Mouse (Mus musculus) brain, embryonic 18.5 days (tissue): Measurements from ENCODE around the gene Gm10638.
A peak's percentile ranks its signal among the peaks of the same experiment; 100 is the strongest.

ENCODE experiments used
- DNase-seq: peaks from one replicate; pipeline ENCODE4 v3.0.0-alpha.2; 2012; ENCODE audit warnings: low read depth, low spot score

Gm10638 gene

GRCm38 (mm10) chr8:86745221-86745934, at the start of gene Gm10638, which contains the start of gene Siah1a:
TSS of gene Gm10638 (plus strand) at chr8:86745699.
TSS of gene Siah1a (minus strand) at chr8:86745934.
- no peak for DNase-seq

GRCm38 (mm10) chr8:86695703-86696102, 49.8 kb upstream of the Gm10638 start:
- DNase-seq: no peak

GRCm38 (mm10) chr8:86698811-86699421, 46.6 kb upstream of the Gm10638 start:
- no peak for DNase-seq

GRCm38 (mm10) chr8:86699471-86699870, 46.0 kb upstream of the Gm10638 start:
- DNase-seq: no peak

- no peak for DNase-seq
Observed at GRCm38 (mm10) chr8:86702453-86702852, 43.0 kb upstream of the Gm10638 start.

GRCm38 (mm10) chr8:86705317-86705716, 40.2 kb upstream of the Gm10638 start:
- no peak for DNase-seq

- DNase-seq: no peak
Observed at GRCm38 (mm10) chr8:86706756-86707155, 38.7 kb upstream of the Gm10638 start.

GRCm38 (mm10) chr8:86707873-86708272, 37.6 kb upstream of the Gm10638 start:
- no peak for DNase-seq

GRCm38 (mm10) chr8:86712594-86712993, 32.9 kb upstream of the Gm10638 start:
- no peak for DNase-seq

GRCm38 (mm10) chr8:86713407-86714188, 31.9 kb upstream of the Gm10638 start:
- DNase-seq: peak; percentile 84

- no peak for DNase-seq
Observed at GRCm38 (mm10) chr8:86718332-86718994, 27.0 kb upstream of the Gm10638 start.

- no peak for DNase-seq
Observed at GRCm38 (mm10) chr8:86719368-86719767, 26.1 kb upstream of the Gm10638 start.

GRCm38 (mm10) chr8:86720756-86721459, 24.6 kb upstream of the Gm10638 start:
- no peak for DNase-seq

- DNase-seq: no peak
Observed at GRCm38 (mm10) chr8:86721490-86721889, 24.0 kb upstream of the Gm10638 start.

GRCm38 (mm10) chr8:86726959-86727358, 18.5 kb upstream of the Gm10638 start:
- no peak for DNase-seq

- no peak for DNase-seq
Observed at GRCm38 (mm10) chr8:86728224-86728950, 17.1 kb upstream of the Gm10638 start.

- DNase-seq: no peak
Observed at GRCm38 (mm10) chr8:86730303-86730702, 15.2 kb upstream of the Gm10638 start.

GRCm38 (mm10) chr8:86730860-86731259, 14.6 kb upstream of the Gm10638 start:
- DNase-seq: no peak

GRCm38 (mm10) chr8:86734171-86734570, 11.3 kb upstream of the Gm10638 start:
- DNase-seq: no peak

GRCm38 (mm10) chr8:86734954-86735353, 10.5 kb upstream of the Gm10638 start:
- DNase-seq: no peak
